Mouse (Mus musculus): ENCODE results near the gene Pcgf3. TPM values are rescaled to one million over a fixed set of nuclear protein-coding genes. Genes with fewer than 3 reads are reported as not detected.
A peak's percentile ranks its signal among the peaks of the same experiment; 100 is the strongest.

The Pcgf3 gene
- polyA plus RNA-seq (2014; fragmentation: Nextera tagmentation; extraction: Ambion mirVana): 19.5 and 26.5 TPM in 2 replicates

GRCm38 (mm10) chr5:108461082-108462065, at the start of gene Pcgf3:
Pcgf3 (plus strand) TSS chr5:108461232.
- Histone ChIP-seq H3K27ac (ENCODE audit: low read depth) (peak within 1 kb of the TSS; percentile 84), H3K36me3 (ENCODE audit: insufficient read depth) (0 out of 2 replicates have a peak, but pooled peaks cover 1% of the 10 kb centered on the region), H3K4me2 (peak within 1 kb of the TSS; percentile 99), H3K4me1 (ENCODE audit: insufficient read depth) (no peaks in the 10 kb centered on the region), H3K4me3 (ENCODE audit: low read depth, low read length) (peak within 1 kb of the TSS; percentile 94), H3K27me3 (ENCODE audit: insufficient read depth, low read length) (no peaks in the 10 kb centered on the region), H3K9me3 (ENCODE audit: low read depth, low read length) (no peaks in the 10 kb centered on the region), H3K9ac (peak within 1 kb of the TSS; percentile 100)
- DNase-seq: peak; percentile 99
- peak; percentile 96 for ATAC-seq (ENCODE audit: insufficient read depth)
- under 1% methylated on average over 62 of the region's 62 CpGs for WGBS
- no peak for TF ChIP-seq CTCF (IDR thresholded peaks at IDR 0.05; ENCODE audit: low read depth)

- 46% methylated on average over 2 of the region's 2 CpGs for WGBS
- no peaks in the 10 kb centered on the region for H3K4me1 ChIP-seq (ENCODE audit: insufficient read depth)
- no peaks in the 10 kb centered on the region for H3K27me3 ChIP-seq (ENCODE audit: insufficient read depth, low read length)
- H3K27ac ChIP-seq (ENCODE audit: low read depth): no peak overlapping the region
- H3K4me2 ChIP-seq: no peak overlapping the region
- DNase-seq: no peak
- H3K4me3 ChIP-seq (ENCODE audit: low read depth, low read length): no peak overlapping the region
- ATAC-seq (ENCODE audit: insufficient read depth): no peak
- H3K36me3 ChIP-seq (ENCODE audit: insufficient read depth): no peaks in the 10 kb centered on the region
- no peak overlapping the region for H3K9ac ChIP-seq
- H3K9me3 ChIP-seq (ENCODE audit: low read depth, low read length): no peaks in the 10 kb centered on the region
- no peak for TF ChIP-seq CTCF (IDR thresholded peaks at IDR 0.05; ENCODE audit: low read depth)
These were observed 46.3 kb upstream of the Pcgf3 start for GRCm38 (mm10) chr5:108414711-108415110.

GRCm38 (mm10) chr5:108422741-108423140, 38.3 kb upstream of the Pcgf3 start:
- Histone ChIP-seq H3K4me3 (ENCODE audit: low read depth, low read length) (no peak overlapping the region), H3K4me1 (ENCODE audit: insufficient read depth) (no peaks in the 10 kb centered on the region), H3K27me3 (ENCODE audit: insufficient read depth, low read length) (no peaks in the 10 kb centered on the region), H3K36me3 (ENCODE audit: insufficient read depth) (no peaks in the 10 kb centered on the region), H3K4me2 (no peak overlapping the region), H3K27ac (ENCODE audit: low read depth) (no peak overlapping the region), H3K9ac (no peak overlapping the region), H3K9me3 (ENCODE audit: low read depth, low read length) (no peaks in the 10 kb centered on the region)
- ATAC-seq (ENCODE audit: insufficient read depth) (no peak), DNase-seq (no peak)
- TF ChIP-seq CTCF (IDR thresholded peaks at IDR 0.05; ENCODE audit: low read depth): no peak
- WGBS: 75% methylated on average over 3 of the region's 3 CpGs

GRCm38 (mm10) chr5:108423427-108423826, 37.6 kb upstream of the Pcgf3 start:
- ATAC-seq (ENCODE audit: insufficient read depth) (no peak), DNase-seq (no peak)
- H3K4me1 ChIP-seq (ENCODE audit: insufficient read depth): no peaks in the 10 kb centered on the region
- no peaks in the 10 kb centered on the region for H3K27me3 ChIP-seq (ENCODE audit: insufficient read depth, low read length)
- no peaks in the 10 kb centered on the region for H3K9me3 ChIP-seq (ENCODE audit: low read depth, low read length)
- WGBS: 92% methylated on average over 2 of the region's 2 CpGs
- H3K27ac ChIP-seq (ENCODE audit: low read depth): no peak overlapping the region
- H3K36me3 ChIP-seq (ENCODE audit: insufficient read depth): no peaks in the 10 kb centered on the region
- no peak overlapping the region for H3K9ac ChIP-seq
- no peak overlapping the region for H3K4me3 ChIP-seq (ENCODE audit: low read depth, low read length)
- no peak for TF ChIP-seq CTCF (IDR thresholded peaks at IDR 0.05; ENCODE audit: low read depth)
- no peak overlapping the region for H3K4me2 ChIP-seq

GRCm38 (mm10) chr5:108427186-108427585, 33.8 kb upstream of the Pcgf3 start:
- no peak overlapping the region for H3K9ac ChIP-seq
- ATAC-seq (ENCODE audit: insufficient read depth) (0 out of 2 replicates have a peak, but pooled peaks have one; percentile 59), DNase-seq (peak; percentile 73)
- no peaks in the 10 kb centered on the region for H3K9me3 ChIP-seq (ENCODE audit: low read depth, low read length)
- no peaks in the 10 kb centered on the region for H3K27me3 ChIP-seq (ENCODE audit: insufficient read depth, low read length)
- no peak overlapping the region for H3K4me2 ChIP-seq
- H3K27ac ChIP-seq (ENCODE audit: low read depth): no peak overlapping the region
- WGBS: 40% methylated on average over 1 of the region's 1 CpGs
- H3K36me3 ChIP-seq (ENCODE audit: insufficient read depth): peaks cover 24% of the 10 kb centered on the region
- no peaks in the 10 kb centered on the region for H3K4me1 ChIP-seq (ENCODE audit: insufficient read depth)
- H3K4me3 ChIP-seq (ENCODE audit: low read depth, low read length): no peak overlapping the region
- TF ChIP-seq CTCF (IDR thresholded peaks at IDR 0.05; ENCODE audit: low read depth): peak; percentile 91

GRCm38 (mm10) chr5:108431196-108431595, 29.8 kb upstream of the Pcgf3 start:
- Histone ChIP-seq H3K36me3 (ENCODE audit: insufficient read depth) (peaks cover 24% of the 10 kb centered on the region), H3K27ac (ENCODE audit: low read depth) (no peak overlapping the region), H3K4me3 (ENCODE audit: low read depth, low read length) (no peak overlapping the region), H3K4me2 (no peak overlapping the region), H3K27me3 (ENCODE audit: insufficient read depth, low read length) (no peaks in the 10 kb centered on the region), H3K9ac (no peak overlapping the region), H3K9me3 (ENCODE audit: low read depth, low read length) (no peaks in the 10 kb centered on the region), H3K4me1 (ENCODE audit: insufficient read depth) (no peaks in the 10 kb centered on the region)
- no peak for DNase-seq
- WGBS: 66% methylated on average over 6 of the region's 6 CpGs
- TF ChIP-seq CTCF (IDR thresholded peaks at IDR 0.05; ENCODE audit: low read depth): no peak
- ATAC-seq (ENCODE audit: insufficient read depth): no peak
